Mouse (Mus musculus) neural tube, embryonic 15.5 days (tissue): ENCODE results near the gene Pik3ca. TPM values are rescaled to one million over a fixed set of nuclear protein-coding genes. Genes with fewer than 3 reads are reported as not detected.

Source experiments
- ATAC-seq: fragments of 200-750 bp; cut with Nextera tagmentation; 2 replicates; pipeline ENCODE4 v1.8.0; 2017; ENCODE audit warnings: mild to moderate bottlenecking, moderate TSS enrichment, moderate library complexity; ENCODE audit not compliant: low FRiP score
- H3K27ac ChIP-seq: fragments of 300-500 bp; sonication (generic); replicated peaks from 2 replicates; pipeline ENCODE4 v1.5.1; 2015; ENCODE audit warnings: mild to moderate bottlenecking, inconsistent platforms
- H3K27me3 ChIP-seq: fragments of 300-500 bp; sonication (generic); replicated peaks from 2 replicates; pipeline ENCODE4 v1.6.1; 2015; ENCODE audit warnings: inconsistent platforms
- H3K36me3 ChIP-seq: fragments of 300-500 bp; sonication (generic); 2 replicates; pipeline ENCODE4 v1.6.1; 2015; ENCODE audit warnings: inconsistent platforms
- H3K4me1 ChIP-seq: fragments of 300-500 bp; sonication (generic); 2 replicates; pipeline ENCODE4 v1.6.1; 2015; ENCODE audit warnings: inconsistent platforms
- H3K4me2 ChIP-seq: fragments of 300-500 bp; sonication (generic); 2 replicates; pipeline ENCODE4 v1.6.1; 2015; ENCODE audit warnings: inconsistent platforms, mild to moderate bottlenecking, moderate library complexity
- H3K4me3 ChIP-seq: fragments of 300-500 bp; sonication (generic); replicated peaks from 2 replicates; pipeline ENCODE4 v1.5.1; 2015; ENCODE audit warnings: mild to moderate bottlenecking, inconsistent platforms
- H3K9ac ChIP-seq: fragments of 300-500 bp; sonication (generic); replicated peaks from 2 replicates; pipeline ENCODE4 v1.6.1; 2015; ENCODE audit warnings: mild to moderate bottlenecking, inconsistent platforms
- H3K9me3 ChIP-seq: fragments of 300-500 bp; sonication (generic); replicated peaks from 2 replicates; pipeline ENCODE4 v1.6.1; 2016; ENCODE audit warnings: inconsistent platforms
- WGBS: fragments of 180-500 bp; shearing (Covaris S2); methylation state at CpG from one replicate; pipeline ENCODE4 v1.1.7; 2015; ENCODE audit warnings: mixed read lengths; 5-methylcytosine and 5-hydroxymethylcytosine counted together
- polyA plus RNA-seq: library from polyadenylated mRNA; unstranded; fragments of >200 nt; fragmentation: Nextera tagmentation; extraction: Ambion mirVana; gene quantifications from 2 replicates; pipeline ENCODE4 v1.2.1, GENCODE M21; 2015

The Pik3ca gene
- polyA plus RNA-seq, 1 experiment from 2014 or later: 12.3 TPM

- H3K4me3 ChIP-seq: peak within 1 kb of the TSS; percentile 94
- peak; percentile 35 for ATAC-seq
- peaks cover 40% of the 10 kb centered on the region for H3K4me1 ChIP-seq
- peak within 1 kb of the TSS; percentile 68 for H3K4me2 ChIP-seq
- peak within 1 kb of the TSS; percentile 95 for H3K9ac ChIP-seq
- H3K27ac ChIP-seq: peak within 1 kb of the TSS; percentile 84
- 8% methylated on average over 24 of the region's 24 CpGs for WGBS
- no peaks in the 10 kb centered on the region for H3K36me3 ChIP-seq
- no peaks in the 10 kb centered on the region for H3K27me3 ChIP-seq
- no peaks in the 10 kb centered on the region for H3K9me3 ChIP-seq
These were observed 112.3 kb downstream of the Pik3ca start, which contains the start of gene Zfp639 for GRCm38 (mm10) chr3:32509496-32510374. TSS of gene Zfp639 (plus strand) at chr3:32510259.

GRCm38 (mm10) chr3:32510375-32511190 lies 113.1 kb downstream of the Pik3ca start:
- peak; percentile 95 for ATAC-seq
- Histone ChIP-seq H3K4me1 (peaks cover 43% of the 10 kb centered on the region), H3K27ac (peak overlapping the region; percentile 84), H3K9me3 (no peaks in the 10 kb centered on the region), H3K9ac (peak overlapping the region; percentile 95), H3K4me2 (peak overlapping the region; percentile 68), H3K27me3 (no peaks in the 10 kb centered on the region), H3K36me3 (0 out of 2 replicates have a peak, but pooled peaks cover under 1% of the 10 kb centered on the region), H3K4me3 (peak overlapping the region; percentile 94)
- WGBS: under 1% methylated on average over 68 of the region's 69 CpGs

- ATAC-seq: no peak
- 7% methylated on average over 13 of the region's 13 CpGs for WGBS
- H3K27ac ChIP-seq: peak overlapping the region; percentile 84
- no peaks in the 10 kb centered on the region for H3K9me3 ChIP-seq
- no peaks in the 10 kb centered on the region for H3K27me3 ChIP-seq
- H3K4me1 ChIP-seq: peaks cover 48% of the 10 kb centered on the region
- peak overlapping the region; percentile 68 for H3K4me2 ChIP-seq
- H3K36me3 ChIP-seq: peaks cover 6% of the 10 kb centered on the region
- peak overlapping the region; percentile 94 for H3K4me3 ChIP-seq
- peak overlapping the region; percentile 95 for H3K9ac ChIP-seq
These were observed 113.7 kb downstream of the Pik3ca start for GRCm38 (mm10) chr3:32511191-32511550.

GRCm38 (mm10) chr3:32512686-32513284 lies 115.3 kb downstream of the Pik3ca start:
- H3K9me3 ChIP-seq: no peaks in the 10 kb centered on the region
- no peaks in the 10 kb centered on the region for H3K27me3 ChIP-seq
- H3K36me3 ChIP-seq: peaks cover 21% of the 10 kb centered on the region
- no peak overlapping the region for H3K9ac ChIP-seq
- no peak overlapping the region for H3K4me3 ChIP-seq
- no peak overlapping the region for H3K27ac ChIP-seq
- H3K4me2 ChIP-seq: no peak overlapping the region
- peaks cover 48% of the 10 kb centered on the region for H3K4me1 ChIP-seq
- no peak for ATAC-seq
- 89% methylated on average over 7 of the region's 7 CpGs for WGBS

- no peak for ATAC-seq
- no peak overlapping the region for H3K27ac ChIP-seq
- H3K4me1 ChIP-seq: peaks cover 47% of the 10 kb centered on the region
- no peak overlapping the region for H3K4me3 ChIP-seq
- H3K9me3 ChIP-seq: no peaks in the 10 kb centered on the region
- no peak overlapping the region for H3K4me2 ChIP-seq
- H3K27me3 ChIP-seq: no peaks in the 10 kb centered on the region
- no peak overlapping the region for H3K9ac ChIP-seq
- peaks cover 26% of the 10 kb centered on the region for H3K36me3 ChIP-seq
These were observed 116.1 kb downstream of the Pik3ca start for GRCm38 (mm10) chr3:32513528-32513927.

Other genes starting within 250 kb of the Pik3ca start
- gene Zmat3, start 31.7 kb upstream of the Pik3ca start, polyA plus RNA-seq: 7.5 and 7.6 TPM in 2 replicates
- not detected in 2 replicates for gene Kcnmb3, start 94.6 kb downstream of the Pik3ca start, polyA plus RNA-seq
- 37.0 and 40.8 TPM in 2 replicates for gene Zfp639, start 112.6 kb downstream of the Pik3ca start, polyA plus RNA-seq
- gene Mfn1, start 131.8 kb downstream of the Pik3ca start, polyA plus RNA-seq: 40.5 and 46.2 TPM in 2 replicates
- gene Gnb4, start 218.9 kb downstream of the Pik3ca start, polyA plus RNA-seq: 101 and 106 TPM in 2 replicates